Mouse (Mus musculus) MEL-GATA-1-ER (cell line): ENCODE results near the gene Depdc1b.

Experiments used
- DNase-seq: peaks from one replicate; pipeline ENCODE4 v3.0.0-alpha.2; 2012; ENCODE audit warnings: low read depth; ENCODE audit errors: extremely low read depth

The Depdc1b gene

GRCm38 (mm10) chr13:108315702-108316486, at the start of gene Depdc1b:
Gene Depdc1b, plus strand, starts transcription at chr13:108316332.
- DNase-seq, result peak; percentile 98

- DNase-seq, result no peak
Measured at GRCm38 (mm10) chr13:108267841-108268634, 48.1 kb upstream of the Depdc1b start.

GRCm38 (mm10) chr13:108271458-108272148, 44.5 kb upstream of the Depdc1b start:
- peak; percentile 22 for DNase-seq

DNA sequence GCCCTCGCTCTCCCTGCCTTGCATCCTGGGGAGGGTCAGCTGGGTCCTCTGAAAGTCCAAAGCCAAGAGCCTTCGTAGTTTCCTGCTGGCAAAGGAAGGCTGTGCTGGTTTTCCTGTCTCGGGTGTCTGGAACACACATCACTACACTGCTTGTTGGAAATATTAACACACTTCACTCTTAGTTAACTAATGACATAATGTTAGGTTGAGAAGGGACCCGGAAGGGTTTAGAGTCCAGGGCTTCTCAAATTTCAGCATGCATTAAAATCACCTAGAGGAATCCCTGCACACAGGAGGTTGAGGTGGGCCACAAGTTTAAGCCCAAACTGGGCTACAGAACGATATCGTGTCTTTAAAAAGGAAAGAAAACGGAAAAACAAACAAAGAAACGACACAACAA, 43.8 kb upstream of the Depdc1b start:
- DNase-seq, result no peak

- DNase-seq, result no peak
Measured at GRCm38 (mm10) chr13:108273034-108273433, 43.1 kb upstream of the Depdc1b start.

GRCm38 (mm10) chr13:108273456-108273855, 42.7 kb upstream of the Depdc1b start:
- no peak for DNase-seq

DNA sequence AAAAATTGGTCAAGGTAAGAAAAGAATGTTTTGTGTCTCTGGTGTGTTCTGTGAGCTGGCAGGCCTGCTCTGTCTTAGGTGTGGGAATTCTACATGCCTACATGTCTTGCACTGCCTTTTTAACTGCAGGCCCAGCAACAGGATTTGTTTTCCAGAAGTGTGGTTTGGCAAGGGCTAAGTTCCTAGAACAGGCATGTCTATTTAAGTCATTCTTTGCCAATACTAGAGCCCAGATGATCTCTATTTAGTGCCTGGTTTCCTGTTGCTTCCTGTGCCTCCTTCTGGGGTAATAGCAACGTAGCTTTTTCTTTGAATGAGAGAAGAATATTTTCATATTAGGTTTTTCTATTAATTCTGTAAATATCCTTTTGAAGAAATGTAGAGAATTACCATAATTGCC, 39.6 kb upstream of the Depdc1b start:
- DNase-seq, result no peak

- no peak for DNase-seq
Measured at GRCm38 (mm10) chr13:108277320-108277719, 38.8 kb upstream of the Depdc1b start.

- no peak for DNase-seq
Measured at GRCm38 (mm10) chr13:108278592-108278991, 37.5 kb upstream of the Depdc1b start.

DNA sequence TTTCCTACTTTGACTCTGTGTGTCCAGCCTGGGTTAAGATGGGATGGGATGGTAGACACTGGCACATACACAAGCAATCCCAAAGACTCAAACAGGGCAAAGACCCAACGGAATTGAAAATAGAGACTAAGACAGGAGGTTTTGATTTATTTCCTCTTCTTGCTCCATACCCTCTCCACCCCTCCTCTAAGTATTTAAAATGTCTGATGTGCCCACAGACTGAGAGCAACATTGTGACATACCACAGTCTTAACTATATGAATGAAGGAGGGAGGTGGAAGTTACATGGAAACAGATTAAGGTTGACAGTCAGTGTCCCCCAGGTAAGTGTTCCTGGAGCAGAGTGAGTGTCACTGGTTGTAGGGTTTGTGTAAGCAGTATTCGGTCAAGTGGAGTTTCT, 31.8 kb upstream of the Depdc1b start:
- no peak for DNase-seq

DNA sequence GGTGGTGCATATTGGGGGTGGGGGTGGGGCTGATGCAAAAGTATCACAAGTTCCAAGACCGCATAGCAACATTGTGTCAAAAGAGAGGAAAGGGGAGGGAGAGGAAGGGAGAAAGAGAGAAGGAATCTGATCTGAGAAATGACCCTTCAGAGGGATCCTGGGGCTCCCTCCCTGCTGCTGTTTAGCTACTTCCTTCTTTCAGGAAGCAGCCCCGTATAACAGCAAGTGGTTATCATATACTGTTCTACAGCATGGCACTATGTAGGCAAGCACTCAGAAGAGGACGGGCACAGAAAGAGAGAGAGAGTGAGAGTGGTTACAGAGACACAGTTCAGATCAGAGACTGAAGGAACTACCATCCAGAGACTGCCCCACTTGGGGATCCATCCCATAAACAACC, 28.2 kb upstream of the Depdc1b start:
- no peak for DNase-seq

DNA sequence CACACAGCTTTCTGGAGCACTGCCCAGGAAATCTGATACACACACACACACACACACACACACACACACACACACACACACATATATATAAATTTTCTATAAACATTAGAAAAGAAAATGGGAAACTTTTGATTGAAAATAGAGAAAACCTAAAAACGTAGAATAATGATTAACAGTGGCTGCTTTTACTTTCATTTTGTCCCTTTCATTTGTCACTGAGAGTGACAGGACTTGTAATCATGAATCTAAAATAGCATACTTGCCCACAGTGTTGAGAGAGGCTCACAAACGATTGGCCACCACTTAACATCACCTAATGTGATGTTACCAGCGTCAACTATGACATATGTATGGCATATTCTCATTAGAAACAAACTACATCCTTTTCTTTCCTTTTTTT, 26.7 kb upstream of the Depdc1b start:
- DNase-seq, result no peak

DNA sequence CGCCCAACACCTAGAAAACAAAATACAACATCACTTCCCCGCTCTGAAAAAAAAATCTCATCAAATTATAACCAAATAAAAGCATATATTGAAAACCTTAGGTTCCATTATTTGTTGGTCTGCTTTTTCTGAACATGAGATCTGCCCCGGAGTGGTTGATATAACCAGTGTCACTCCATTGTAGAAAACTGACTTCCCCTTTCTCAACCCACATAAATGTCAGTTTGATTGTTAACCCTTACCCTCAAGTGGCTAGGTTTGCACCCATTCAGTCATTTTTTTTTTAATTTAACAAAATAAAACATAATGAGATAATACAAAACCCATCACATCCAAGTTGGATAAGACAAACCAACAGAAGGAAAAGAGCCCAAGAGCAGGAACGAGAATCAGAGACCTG, 25.8 kb upstream of the Depdc1b start:
- peak; percentile 62 for DNase-seq

DNA sequence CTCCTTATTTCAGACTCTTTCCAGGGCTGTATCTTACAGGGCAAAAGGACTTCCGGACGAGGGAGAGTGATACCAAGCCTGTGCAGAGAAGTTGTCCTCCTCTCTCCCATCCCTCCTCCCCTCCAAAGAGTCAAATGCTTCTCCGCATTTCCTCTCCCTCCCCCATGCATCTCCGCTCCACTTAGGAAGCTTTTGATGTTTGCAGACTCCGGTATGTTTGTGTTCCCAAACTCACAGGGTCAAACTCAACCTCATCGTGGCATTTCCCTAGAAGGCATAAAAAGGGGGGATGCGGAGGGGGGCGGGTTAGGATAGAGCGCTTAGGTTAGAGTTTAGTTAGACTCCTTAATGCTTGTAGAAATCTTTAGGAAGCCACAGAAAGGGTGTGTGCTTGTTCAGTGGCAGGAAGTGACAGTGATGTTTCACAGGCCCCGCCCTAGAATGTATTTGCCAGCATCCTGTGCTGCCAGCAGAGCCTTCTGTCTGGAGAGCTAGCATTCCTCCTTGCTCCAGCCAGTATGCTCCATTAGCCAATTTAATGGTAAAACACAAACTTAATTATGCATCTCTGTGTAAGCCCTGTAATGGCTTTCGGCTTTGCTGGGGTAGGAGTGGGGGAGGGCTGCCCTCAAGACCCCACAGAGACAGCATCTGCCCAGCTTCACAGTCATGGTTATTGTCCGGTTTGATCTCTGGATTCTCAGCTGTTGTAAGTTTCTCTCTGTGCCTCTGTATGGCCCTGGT, 18.6 kb upstream of the Depdc1b start:
- peak; percentile 81 for DNase-seq

GRCm38 (mm10) chr13:108298241-108298640, 17.9 kb upstream of the Depdc1b start:
- no peak for DNase-seq

- DNase-seq, result no peak
Measured at GRCm38 (mm10) chr13:108300346-108300950, 15.7 kb upstream of the Depdc1b start.

- no peak for DNase-seq
Measured at GRCm38 (mm10) chr13:108301411-108301810, 14.7 kb upstream of the Depdc1b start.

GRCm38 (mm10) chr13:108302957-108303675, 13.0 kb upstream of the Depdc1b start:
- DNase-seq, result no peak

GRCm38 (mm10) chr13:108303841-108304240, 12.3 kb upstream of the Depdc1b start:
- no peak for DNase-seq

- DNase-seq, result no peak
Measured at GRCm38 (mm10) chr13:108304680-108305079, 11.5 kb upstream of the Depdc1b start.
